Mouse (Mus musculus): ENCODE results near the gene Hdac4.

- TF ChIP-seq POLR2A (IDR thresholded peaks at IDR 0.05; ENCODE audit: insufficient read length, low read depth), result no peak
- TF ChIP-seq MAX (IDR thresholded peaks at IDR 0.05; ENCODE audit: low read depth), result no peak
- TF ChIP-seq USF1 (IDR thresholded peaks at IDR 0.05; ENCODE audit: low read depth), result no peak
- no peak for TF ChIP-seq TCF12 (IDR thresholded peaks at IDR 0.05; ENCODE audit: insufficient read depth, poor library complexity, severe bottlenecking)
These were observed 108.7 kb downstream of the Hdac4 start for GRCm38 (mm10) chr1:92086841-92087240.

Data from myocyte (in vitro differentiated cells).